Mouse (Mus musculus): Measurements from ENCODE around the gene Txndc17.

DNA sequence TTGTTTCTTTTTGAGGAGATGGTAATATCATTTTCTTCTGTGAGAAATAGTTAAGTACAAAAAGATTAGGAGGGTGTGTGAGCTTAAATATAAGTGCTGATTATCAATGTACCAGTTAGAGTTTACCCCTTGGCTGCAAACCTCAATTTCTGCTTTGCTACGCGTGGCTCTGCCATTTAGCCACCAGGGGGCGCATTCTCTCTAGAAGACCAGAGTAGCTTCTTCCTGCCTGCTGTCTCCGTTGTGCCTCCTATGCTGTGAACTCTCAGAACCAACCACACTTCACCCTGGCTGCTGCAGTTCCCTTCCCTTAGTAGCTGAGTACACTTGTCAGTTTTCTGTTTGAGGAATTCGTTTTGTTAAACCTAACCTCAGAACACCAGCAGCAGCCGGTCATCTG lies 13.9 kb downstream of the Txndc17 start:
- TF ChIP-seq CTCF (IDR thresholded peaks at IDR 0.05; ENCODE audit: borderline replicate concordance, insufficient read depth, low read depth, low read length) (peak; percentile 83), POLR2A (IDR thresholded peaks at IDR 0.05; ENCODE audit: borderline replicate concordance, insufficient read depth, low read length) (no peak)

All from cerebellum, adult 2 months (tissue).